Mouse (Mus musculus) heart, embryonic 13.5 days (tissue): ENCODE results near the gene B2m. TPM values are rescaled to one million over a fixed set of nuclear protein-coding genes. Genes with fewer than 3 reads are reported as not detected.
A peak's percentile ranks its signal among the peaks of the same experiment; 100 is the strongest.
"Not testable (repeated sequence)": the region's sequence is repeated elsewhere in the genome, so short reads cannot be mapped to it uniquely, and the experiment has no call there.

Experiments
- ATAC-seq: fragments of 200-750 bp; cut with Nextera tagmentation; 2 replicates; pipeline ENCODE4 v1.8.0; 2017; ENCODE audit warnings: moderate TSS enrichment; ENCODE audit not compliant: insufficient number of reproducible peaks, low FRiP score, low TSS enrichment; ENCODE audit errors: extremely low read depth
- H3K27ac ChIP-seq: fragments of 300-500 bp; sonication (generic); replicated peaks from 2 replicates; pipeline ENCODE4 v1.5.1; 2015; ENCODE audit warnings: moderate library complexity, mild to moderate bottlenecking, inconsistent platforms
- H3K27me3 ChIP-seq: fragments of 300-500 bp; sonication (generic); replicated peaks from 2 replicates; pipeline ENCODE4 v1.6.1; 2015; ENCODE audit warnings: mild to moderate bottlenecking, inconsistent platforms
- H3K36me3 ChIP-seq: fragments of 300-500 bp; sonication (generic); 2 replicates; pipeline ENCODE4 v1.6.1; 2015; ENCODE audit warnings: mild to moderate bottlenecking, inconsistent platforms
- H3K4me1 ChIP-seq: fragments of 300-500 bp; sonication (generic); 2 replicates; pipeline ENCODE4 v1.6.1; 2015; ENCODE audit warnings: inconsistent platforms
- H3K4me2 ChIP-seq: fragments of 300-500 bp; sonication (generic); 2 replicates; pipeline ENCODE4 v1.6.1; 2015; ENCODE audit warnings: inconsistent platforms, mild to moderate bottlenecking, moderate library complexity
- H3K4me3 ChIP-seq: fragments of 300-500 bp; sonication (generic); 2 replicates; pipeline ENCODE4 v1.5.1; 2015; ENCODE audit warnings: moderate library complexity, mild to moderate bottlenecking, inconsistent platforms
- H3K9ac ChIP-seq: fragments of 300-500 bp; sonication (generic); 2 replicates; pipeline ENCODE4 v1.6.1; 2015; ENCODE audit warnings: inconsistent platforms, mild to moderate bottlenecking, moderate library complexity
- H3K9me3 ChIP-seq: fragments of 300-500 bp; sonication (generic); 2 replicates; pipeline ENCODE4 v1.6.1; 2016; ENCODE audit warnings: inconsistent platforms
- WGBS: fragments of 180-500 bp; shearing (Covaris S2); methylation state at CpG from one replicate; pipeline ENCODE4 v1.1.7; 2015; ENCODE audit warnings: mixed read lengths; 5-methylcytosine and 5-hydroxymethylcytosine counted together
- polyA plus RNA-seq: library from polyadenylated mRNA; unstranded; fragments of >200 nt; fragmentation: Nextera tagmentation; extraction: Ambion mirVana; gene quantifications from 2 replicates; pipeline ENCODE4 v1.2.1, GENCODE M21; 2015

B2m gene
- 268 and 284 TPM in 2 replicates for polyA plus RNA-seq

DNA sequence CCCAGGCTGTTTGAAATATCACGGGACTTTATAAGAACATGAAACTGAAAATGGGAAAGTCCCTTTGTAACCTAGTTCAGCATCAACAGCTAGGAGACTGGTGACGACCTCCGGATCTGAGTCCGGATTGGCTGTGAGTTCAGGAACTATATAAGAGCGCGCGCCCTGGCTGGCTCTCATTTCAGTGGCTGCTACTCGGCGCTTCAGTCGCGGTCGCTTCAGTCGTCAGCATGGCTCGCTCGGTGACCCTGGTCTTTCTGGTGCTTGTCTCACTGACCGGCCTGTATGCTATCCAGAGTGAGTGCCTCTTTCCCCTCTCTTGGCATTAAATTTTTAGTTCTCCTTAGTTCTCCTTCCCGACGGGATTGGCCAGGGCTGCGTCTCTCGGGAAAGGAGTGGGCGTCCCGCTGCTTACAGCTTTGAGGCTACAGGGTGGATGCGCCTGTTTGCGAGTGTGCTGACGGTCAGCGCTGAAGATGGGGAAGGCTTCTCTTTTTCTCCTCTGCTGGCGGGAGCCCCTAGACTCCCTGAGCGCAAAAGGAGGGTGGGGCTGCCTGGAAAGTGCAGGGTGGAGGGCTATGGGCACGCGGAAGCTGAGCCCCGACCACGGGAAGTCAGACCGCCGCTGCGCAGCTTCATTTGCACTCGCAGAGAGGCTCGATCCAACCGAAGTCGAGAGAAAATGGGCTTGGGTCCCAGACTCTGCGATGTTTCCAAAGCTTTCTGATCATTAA is at the start of gene B2m:
Gene B2m (plus strand): TSS at position 179 of the 734 bp plus-strand sequence.
- Histone ChIP-seq H3K4me3 (peak within 1 kb of the TSS; percentile 81), H3K9me3 (no peaks in the 10 kb centered on the region), H3K27me3 (no peaks in the 10 kb centered on the region; the same call in 1 of the 2 replicates), H3K36me3 (peaks cover 17% of the 10 kb centered on the region), H3K27ac (peak within 1 kb of the TSS; percentile 84), H3K4me1 (peaks cover 22% of the 10 kb centered on the region), H3K4me2 (peak within 1 kb of the TSS; percentile 79), H3K9ac (peak within 1 kb of the TSS; percentile 92)
- WGBS: under 1% methylated on average over 40 of the region's 40 CpGs
- ATAC-seq: peak; percentile 66; the same call in 1 of the 2 replicates

DNA sequence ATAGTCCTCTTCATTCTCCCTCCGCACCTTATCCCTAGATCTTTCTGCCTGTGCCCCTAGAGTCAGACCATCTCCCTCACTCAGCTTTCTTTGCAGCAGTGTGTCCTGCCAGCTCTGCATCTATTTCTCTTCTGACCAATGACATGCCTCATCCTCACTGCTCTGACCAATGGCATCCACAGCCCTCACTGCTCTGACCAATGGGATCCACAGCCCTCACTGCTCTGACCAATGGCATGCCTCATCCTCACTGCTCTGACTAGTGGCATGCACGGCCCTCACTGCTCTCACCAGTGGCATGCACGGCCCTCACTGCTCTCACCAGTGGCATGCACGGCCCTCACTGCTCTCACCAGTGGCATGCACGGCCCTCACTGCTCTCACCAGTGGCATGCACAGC is 49.8 kb upstream of the B2m start:
- H3K4me3 ChIP-seq, H3K9ac ChIP-seq, H3K4me2 ChIP-seq, H3K27ac ChIP-seq, H3K4me1 ChIP-seq, H3K9me3 ChIP-seq, H3K27me3 ChIP-seq, ATAC-seq: not testable (repeated sequence)
- WGBS: 82% methylated on average over 5 of the region's 5 CpGs
- peaks cover 96% of the 10 kb centered on the region for H3K36me3 ChIP-seq

DNA sequence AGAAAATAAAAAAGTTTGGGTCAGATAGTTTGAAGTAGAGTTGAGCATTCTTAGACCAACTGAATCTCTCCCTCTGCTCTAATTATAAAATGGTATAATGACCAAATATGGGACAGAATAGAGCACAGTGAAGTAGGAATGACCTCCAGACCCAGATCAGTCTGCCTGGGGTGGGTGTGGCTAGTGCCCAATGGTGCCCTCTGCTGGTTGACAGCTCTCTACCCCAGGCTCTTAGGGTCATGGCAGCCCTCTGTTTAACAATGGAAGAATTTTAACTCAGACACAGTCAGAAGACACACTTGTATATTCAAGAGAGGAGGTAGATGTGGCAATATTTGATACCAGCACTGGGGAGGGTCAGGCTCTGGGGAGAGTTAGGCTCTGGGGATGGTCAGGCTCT is 45.4 kb upstream of the B2m start:
- H3K27ac ChIP-seq: no peak overlapping the region
- H3K27me3 ChIP-seq: no peaks in the 10 kb centered on the region
- no peak overlapping the region for H3K9ac ChIP-seq
- peaks cover 84% of the 10 kb centered on the region for H3K36me3 ChIP-seq
- H3K4me3 ChIP-seq: no peak overlapping the region
- H3K4me2 ChIP-seq: no peak overlapping the region
- ATAC-seq: no peak
- no peaks in the 10 kb centered on the region for H3K4me1 ChIP-seq
- no peaks in the 10 kb centered on the region for H3K9me3 ChIP-seq

DNA sequence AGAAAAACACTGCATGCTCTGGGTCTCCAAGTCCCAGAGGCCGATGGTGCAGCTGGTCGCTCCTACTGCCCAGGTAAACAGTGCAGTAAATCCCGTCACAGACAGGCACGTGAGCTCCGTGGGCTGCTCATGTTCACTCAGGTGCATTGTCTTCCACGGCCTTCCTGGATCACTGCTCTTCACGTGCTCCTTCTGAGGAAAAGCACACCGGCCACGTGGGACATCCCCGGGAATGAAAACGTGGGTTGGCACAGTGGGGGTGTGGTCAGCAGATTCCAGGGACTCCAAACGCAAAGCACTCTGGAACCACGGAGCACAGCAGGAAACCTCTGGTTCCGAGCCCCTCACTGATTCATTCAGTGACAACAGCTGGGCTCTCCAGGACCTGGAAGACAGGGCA is 39.4 kb upstream of the B2m start:
- H3K27ac ChIP-seq: no peak overlapping the region
- no peak overlapping the region for H3K4me3 ChIP-seq
- H3K27me3 ChIP-seq: no peaks in the 10 kb centered on the region
- 75% methylated on average over 14 of the region's 14 CpGs for WGBS
- H3K4me1 ChIP-seq: peaks cover 14% of the 10 kb centered on the region
- H3K36me3 ChIP-seq: peaks cover 61% of the 10 kb centered on the region
- H3K4me2 ChIP-seq: no peak overlapping the region
- H3K9ac ChIP-seq: no peak overlapping the region
- no peaks in the 10 kb centered on the region for H3K9me3 ChIP-seq
- no peak for ATAC-seq

DNA sequence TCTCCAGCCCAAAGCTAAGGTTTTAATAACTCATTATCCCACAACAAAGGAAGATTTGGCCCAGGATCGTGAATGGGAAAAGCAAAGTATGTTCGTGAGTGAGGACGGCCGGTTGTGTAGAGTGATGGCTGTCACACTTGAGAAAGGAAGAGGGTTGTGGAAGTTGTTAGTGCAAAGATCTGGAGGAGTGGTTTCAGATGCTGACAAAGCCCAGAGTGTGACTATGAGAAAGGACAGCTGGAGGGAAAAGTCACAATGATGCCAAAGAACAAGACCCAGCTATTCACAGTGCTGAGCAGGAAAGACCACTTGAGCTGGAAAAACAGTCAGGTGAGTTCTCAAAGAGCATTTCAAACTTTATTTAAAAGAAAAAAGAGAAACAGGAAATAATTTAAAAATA is 37.8 kb upstream of the B2m start:
- Histone ChIP-seq H3K27ac (peak overlapping the region; percentile 24; the same call in 1 of the 2 replicates), H3K27me3 (no peaks in the 10 kb centered on the region), H3K36me3 (peaks cover 61% of the 10 kb centered on the region), H3K9ac (no peak overlapping the region), H3K4me3 (no peak overlapping the region), H3K9me3 (no peaks in the 10 kb centered on the region), H3K4me2 (no peak overlapping the region), H3K4me1 (peaks cover 14% of the 10 kb centered on the region)
- 38% methylated on average over 4 of the region's 4 CpGs for WGBS
- ATAC-seq: no peak

DNA sequence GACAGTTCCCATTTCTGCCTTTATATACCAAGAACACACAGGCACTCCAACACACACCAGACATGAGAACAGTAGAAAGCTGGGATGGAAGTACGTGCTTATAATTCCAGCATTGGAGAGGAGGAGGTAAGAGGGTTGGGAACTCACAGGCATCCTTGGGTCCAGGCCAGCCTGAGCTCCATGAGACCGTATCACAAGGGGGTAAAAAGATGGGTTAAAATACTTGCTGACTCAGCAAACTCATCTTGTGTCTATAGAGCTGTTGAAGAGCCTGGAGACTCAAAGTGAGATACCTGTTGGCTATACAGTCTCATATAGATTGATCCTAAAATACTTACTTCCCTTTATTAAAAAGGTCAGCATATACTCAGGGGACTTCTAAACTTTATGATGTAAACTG is 30.6 kb upstream of the B2m start:
- H3K4me3 ChIP-seq: peak overlapping the region; percentile 77; the same call in 1 of the 2 replicates
- peaks cover 15% of the 10 kb centered on the region for H3K4me1 ChIP-seq
- peak overlapping the region; percentile 70 for H3K4me2 ChIP-seq
- peaks cover 21% of the 10 kb centered on the region for H3K36me3 ChIP-seq
- whole genome bisulfite sequencing: 89% methylated on average over 2 of the region's 2 CpGs
- H3K9me3 ChIP-seq: no peaks in the 10 kb centered on the region
- ATAC-seq: no peak
- no peaks in the 10 kb centered on the region for H3K27me3 ChIP-seq
- H3K27ac ChIP-seq: no peak overlapping the region
- H3K9ac ChIP-seq: no peak overlapping the region

DNA sequence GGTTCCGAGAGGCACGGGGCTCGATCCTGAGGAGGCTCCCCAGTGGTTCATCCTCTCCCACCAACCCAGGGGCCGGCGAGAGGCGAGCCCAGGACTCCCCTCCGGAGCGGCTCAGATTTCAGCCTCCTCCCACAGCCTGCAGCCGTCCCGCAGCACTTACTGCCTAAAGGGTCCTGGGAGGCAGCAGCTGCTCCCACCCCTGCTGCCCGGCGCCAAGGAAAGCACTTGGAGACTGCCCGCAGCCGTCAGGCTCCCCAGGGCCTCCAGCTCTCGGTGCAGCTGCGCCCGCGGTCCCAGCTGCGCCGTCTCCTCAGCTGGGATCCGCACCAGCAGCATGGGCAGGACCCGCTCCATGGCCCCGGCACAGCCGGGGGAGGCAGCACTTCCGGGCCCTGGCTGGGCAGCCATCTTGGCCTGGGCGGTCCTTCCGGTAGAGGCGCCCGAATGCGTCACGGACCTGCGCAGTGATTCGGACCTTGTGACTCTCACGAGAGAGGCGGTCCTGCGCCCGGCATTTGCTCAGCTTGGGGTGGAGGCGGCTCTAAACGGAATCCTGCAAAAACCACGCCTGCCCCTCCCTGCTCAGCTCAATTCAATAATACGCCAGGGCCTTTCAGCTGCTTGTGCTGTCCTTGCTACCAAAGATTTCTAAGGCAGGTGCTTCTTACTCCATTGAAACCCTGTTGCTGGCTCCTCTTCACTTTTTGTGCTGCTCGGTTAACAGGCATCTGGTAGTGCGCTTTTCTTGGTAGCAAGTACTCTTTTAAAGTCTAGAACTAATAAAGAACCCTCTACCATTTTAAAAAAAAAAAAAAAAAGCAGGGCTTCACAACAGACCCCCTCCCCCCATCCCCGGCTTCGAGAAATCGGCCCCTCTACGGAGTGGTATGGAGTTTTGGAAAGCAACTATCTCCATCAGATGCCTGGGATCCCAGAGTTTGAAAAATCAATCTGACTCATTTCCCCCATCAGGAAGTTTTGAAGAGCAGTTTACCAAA is 29.2 kb upstream of the B2m start, which contains the start of gene Spg11:
Gene Spg11 (minus strand): TSS at position 426 of the 998 bp plus-strand sequence.
- peak within 1 kb of the TSS; percentile 70 for H3K4me2 ChIP-seq
- peak within 1 kb of the TSS; percentile 97 for H3K27ac ChIP-seq
- H3K9ac ChIP-seq: peak within 1 kb of the TSS; percentile 94
- H3K27me3 ChIP-seq: no peaks in the 10 kb centered on the region
- peaks cover 13% of the 10 kb centered on the region for H3K36me3 ChIP-seq
- H3K9me3 ChIP-seq: no peaks in the 10 kb centered on the region
- WGBS: under 1% methylated on average over 47 of the region's 47 CpGs
- peak within 1 kb of the TSS; percentile 77 for H3K4me3 ChIP-seq
- peak; percentile 97 for ATAC-seq
- peaks cover 15% of the 10 kb centered on the region for H3K4me1 ChIP-seq

DNA sequence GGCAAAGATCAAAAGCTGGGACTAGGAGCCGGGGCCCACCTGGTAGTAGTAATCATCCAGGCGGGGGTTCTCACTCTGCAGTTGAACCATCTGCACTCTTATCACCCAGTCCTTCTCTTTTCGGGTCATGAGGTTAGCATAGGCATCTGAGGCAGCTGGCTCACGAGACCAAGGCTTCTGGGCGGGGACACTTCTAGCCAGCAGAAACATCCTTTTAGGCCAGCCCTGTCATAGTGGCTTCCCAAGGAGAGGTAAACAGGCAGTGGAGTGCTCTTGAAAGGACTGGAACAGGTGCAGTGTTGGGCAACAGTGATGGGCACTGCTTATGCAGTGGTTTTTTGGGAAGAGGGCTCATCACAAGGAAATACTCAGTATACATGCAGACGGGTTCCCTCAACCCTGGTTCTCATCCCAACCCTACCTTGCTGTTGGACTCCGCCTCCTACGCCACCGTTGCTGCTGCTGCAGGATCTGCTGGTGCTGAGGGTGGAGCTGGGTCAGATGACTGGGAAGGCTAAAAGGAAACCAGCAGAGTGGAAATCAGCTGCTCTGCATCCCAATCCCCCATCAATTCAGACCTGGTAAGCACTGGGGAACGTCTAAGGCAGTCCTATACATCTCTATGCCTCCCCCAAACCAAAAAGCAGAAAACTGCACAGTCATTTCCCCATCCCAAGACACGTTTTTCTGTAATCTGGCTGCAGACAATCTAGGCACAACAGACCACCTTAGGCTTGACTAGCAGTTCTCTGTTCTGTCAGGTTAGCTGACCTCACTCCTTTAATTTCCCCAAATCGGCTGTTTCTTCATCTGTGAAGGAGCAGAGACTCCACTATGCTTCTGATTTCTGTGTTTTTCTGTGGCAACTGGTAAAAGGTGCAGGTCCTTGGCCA is 21.6 kb upstream of the B2m start:
- Histone ChIP-seq H3K36me3 (no peaks in the 10 kb centered on the region), H3K9ac (no peak overlapping the region)
- WGBS: 35% methylated on average over 12 of the region's 12 CpGs

DNA sequence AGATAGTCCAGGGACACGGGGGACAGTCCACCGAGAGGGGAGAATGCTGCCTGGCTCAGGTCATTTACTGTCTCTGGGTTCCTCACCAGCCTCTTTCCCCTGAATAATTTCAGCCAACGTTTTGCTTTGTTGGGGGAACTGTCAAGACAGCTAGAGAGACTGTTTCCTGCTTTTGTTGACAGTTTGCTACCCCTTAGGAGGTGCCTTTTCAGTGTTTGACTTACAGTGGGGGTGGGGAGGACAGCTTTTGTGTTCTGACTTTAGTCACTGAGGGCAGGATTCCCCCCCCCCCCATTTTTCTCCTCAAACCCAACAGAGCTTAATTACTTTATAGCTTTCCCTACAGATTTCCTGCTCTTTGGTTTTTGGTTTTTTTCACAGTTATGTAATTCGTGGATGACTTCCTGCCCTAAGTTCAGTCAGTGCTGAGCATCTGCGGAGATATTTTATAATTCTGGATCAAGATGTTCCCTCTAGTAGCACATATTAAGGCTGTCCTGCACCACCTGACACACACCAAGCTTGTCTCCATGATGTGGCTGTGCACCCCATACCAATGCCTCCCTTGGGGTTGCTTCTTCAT is 20.6 kb upstream of the B2m start:
- no peak overlapping the region for H3K4me3 ChIP-seq
- H3K36me3 ChIP-seq: no peaks in the 10 kb centered on the region
- H3K27me3 ChIP-seq: no peaks in the 10 kb centered on the region
- no peak overlapping the region for H3K9ac ChIP-seq
- H3K4me1 ChIP-seq: peaks cover 17% of the 10 kb centered on the region
- 44% methylated on average over 5 of the region's 5 CpGs for WGBS
- H3K9me3 ChIP-seq: no peaks in the 10 kb centered on the region
- no peak overlapping the region for H3K27ac ChIP-seq
- H3K4me2 ChIP-seq: no peak overlapping the region
- no peak for ATAC-seq

More for the DNA sequence above, 21.6 kb upstream of the B2m start:
- H3K27ac ChIP-seq: no peak overlapping the region
- H3K4me3 ChIP-seq: no peak overlapping the region
- no peak overlapping the region for H3K4me2 ChIP-seq
- no peaks in the 10 kb centered on the region for H3K27me3 ChIP-seq
- no peaks in the 10 kb centered on the region for H3K9me3 ChIP-seq
- H3K4me1 ChIP-seq: peaks cover 17% of the 10 kb centered on the region
- ATAC-seq: peak; percentile 15; the same call in 1 of the 2 replicates

DNA sequence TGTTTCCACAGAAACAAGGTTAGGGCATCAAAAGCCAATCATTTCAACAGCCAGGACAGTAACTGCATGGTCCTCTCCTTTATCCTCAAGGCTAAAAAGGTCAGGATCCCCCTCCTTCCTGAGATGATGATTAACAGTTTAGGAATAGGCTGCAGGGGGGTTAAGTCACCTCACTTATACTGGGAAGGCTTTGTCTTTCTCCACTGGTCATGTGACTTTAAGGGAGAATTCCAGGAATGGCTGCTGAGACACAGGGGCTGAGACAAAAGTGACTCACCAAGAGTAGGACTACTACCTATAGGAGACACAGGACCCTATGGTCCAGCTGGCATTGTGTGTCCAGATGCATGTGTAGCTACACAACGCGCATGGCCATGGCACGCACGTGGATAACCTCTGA is 19.9 kb upstream of the B2m start:
- peaks cover 17% of the 10 kb centered on the region for H3K4me1 ChIP-seq
- no peak overlapping the region for H3K4me2 ChIP-seq
- no peaks in the 10 kb centered on the region for H3K27me3 ChIP-seq
- H3K9me3 ChIP-seq: no peaks in the 10 kb centered on the region
- 85% methylated on average over 4 of the region's 4 CpGs for WGBS
- no peaks in the 10 kb centered on the region for H3K36me3 ChIP-seq
- no peak; the same call in 1 of the 2 replicates for ATAC-seq
- no peak overlapping the region for H3K4me3 ChIP-seq
- H3K27ac ChIP-seq: no peak overlapping the region
- H3K9ac ChIP-seq: no peak overlapping the region
